Mouse (Mus musculus) limb, embryonic 14.5 days (tissue): ENCODE results near the gene Olfr457. TPM values are rescaled to one million over a fixed set of nuclear protein-coding genes. Genes with fewer than 3 reads are reported as not detected.
A peak's percentile ranks its signal among the peaks of the same experiment; 100 is the strongest.

Experiments used
- ATAC-seq: fragments of 200-750 bp; cut with Nextera tagmentation; 2 replicates; pipeline ENCODE4 v1.8.0; 2017; ENCODE audit warnings: low read depth, moderate number of reproducible peaks, moderate TSS enrichment; ENCODE audit not compliant: low FRiP score
- DNase-seq: peaks from one replicate; pipeline ENCODE4 v3.0.0-alpha.2; 2015; ENCODE audit warnings: low spot score
- H3K27ac ChIP-seq: fragments of 300-500 bp; sonication (generic); replicated peaks from 2 replicates; pipeline ENCODE4 v1.5.1; 2014; ENCODE audit warnings: low read depth, mild to moderate bottlenecking, low read length, moderate library complexity, mixed read lengths
- H3K27me3 ChIP-seq: fragments of 300-500 bp; sonication (generic); 2 replicates; pipeline ENCODE4 v1.6.1; 2014; ENCODE audit warnings: low read length, mixed read lengths; ENCODE audit not compliant: control insufficient read depth, insufficient read depth
- H3K36me3 ChIP-seq: fragments of 300-500 bp; sonication (generic); 2 replicates; pipeline ENCODE4 v1.6.1; 2014; ENCODE audit warnings: mild to moderate bottlenecking, low read length, moderate library complexity, mixed read lengths; ENCODE audit not compliant: control insufficient read depth, insufficient read depth
- H3K4me1 ChIP-seq: fragments of 300-500 bp; sonication (generic); 2 replicates; pipeline ENCODE4 v1.6.1; 2014; ENCODE audit warnings: antibody characterized with exemption, low read length, mixed read lengths; ENCODE audit not compliant: control insufficient read depth, insufficient read depth
- H3K4me2 ChIP-seq: fragments of 300-500 bp; sonication (generic); replicated peaks from 2 replicates; pipeline ENCODE4 v1.6.1; 2014; ENCODE audit warnings: low read depth, mild to moderate bottlenecking, low read length, moderate library complexity; ENCODE audit not compliant: severe bottlenecking
- H3K4me3 ChIP-seq: fragments of 300-500 bp; sonication (generic); replicated peaks from 2 replicates; pipeline ENCODE4 v1.5.1; 2014; ENCODE audit warnings: low read length
- H3K9ac ChIP-seq: fragments of 300-500 bp; sonication (generic); 2 replicates; pipeline ENCODE4 v1.6.1; 2014; ENCODE audit warnings: mild to moderate bottlenecking, low read depth, low read length, moderate library complexity; ENCODE audit not compliant: severe bottlenecking
- H3K9me3 ChIP-seq: fragments of 300-500 bp; sonication (generic); 2 replicates; pipeline ENCODE4 v1.6.1; 2016; ENCODE audit warnings: low read length; ENCODE audit not compliant: control insufficient read depth
- POLR2A ChIP-seq: fragments of 200-500 bp; IDR thresholded peaks from 2 replicates; pipeline ENCODE4 v1.8.0; 2012; ENCODE audit warnings: inconsistent platforms, mild to moderate bottlenecking, moderate library complexity, borderline replicate concordance; ENCODE audit not compliant: insufficient read depth, insufficient read length; ENCODE audit errors: extremely low read depth
- WGBS: fragments of 180-500 bp; shearing (Covaris S2); extraction: QIAGEN DNeasy Blood & Tissue Kit; methylation state at CpG from one replicate; pipeline ENCODE4 v1.1.7; 2014; 5-methylcytosine and 5-hydroxymethylcytosine counted together
- polyA plus RNA-seq, 2 experiments: library from polyadenylated mRNA; depleted of rRNA in 1 of 2; stranded (reverse) in 1 of 2; unstranded in 1 of 2; fragments of >200 nt; fragmentation: Nextera tagmentation in 1 of 2; extraction: Ambion mirVana in 1 of 2; gene quantifications; 2 replicates each; pipeline versions ENCODE4 v1.2.1 to v1.2.3; 2012 to 2014

The Olfr457 gene
- polyA plus RNA-seq (2012; rRNA removed) (not detected in 2 replicates), polyA plus RNA-seq (2014; fragmentation: Nextera tagmentation; extraction: Ambion mirVana) (0.07 TPM in 1 of 2 replicates, not detected in the other)

DNA sequence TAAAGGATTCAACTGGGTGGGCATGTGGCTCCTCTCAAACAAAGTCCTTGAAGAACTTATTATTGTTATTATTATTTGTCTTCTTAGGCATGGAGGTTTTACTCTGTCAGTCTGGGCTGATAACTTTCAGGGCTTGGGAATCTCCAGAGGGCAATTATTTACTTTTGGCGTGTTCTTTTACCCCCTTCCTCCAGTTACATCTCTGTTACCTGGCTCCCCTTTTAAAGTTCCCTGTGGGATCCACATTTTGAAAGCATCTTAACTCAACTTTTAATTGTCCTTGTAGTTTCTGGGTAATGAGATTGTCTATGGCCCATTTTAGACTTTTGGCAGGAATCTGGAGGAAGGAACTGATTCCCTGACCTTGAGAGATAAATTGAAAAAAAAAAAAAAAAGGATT is at the start of gene Olfr457:
TSS of gene Olfr457 (minus strand) at position 101 of the 400 bp plus-strand sequence.
- H3K9me3 ChIP-seq, result no peaks in the 10 kb centered on the region
- no peak for DNase-seq
- no peaks in the 10 kb centered on the region for H3K36me3 ChIP-seq
- H3K27ac ChIP-seq, result no peak within 1 kb of the TSS
- TF ChIP-seq POLR2A, result no peak
- H3K4me2 ChIP-seq, result no peak within 1 kb of the TSS
- no peaks in the 10 kb centered on the region for H3K27me3 ChIP-seq
- H3K9ac ChIP-seq, result no peak within 1 kb of the TSS
- WGBS, result 66% methylated on average over 1 of the region's 1 CpGs
- H3K4me1 ChIP-seq, result no peaks in the 10 kb centered on the region
- ATAC-seq, result no peak
- no peak within 1 kb of the TSS for H3K4me3 ChIP-seq

DNA sequence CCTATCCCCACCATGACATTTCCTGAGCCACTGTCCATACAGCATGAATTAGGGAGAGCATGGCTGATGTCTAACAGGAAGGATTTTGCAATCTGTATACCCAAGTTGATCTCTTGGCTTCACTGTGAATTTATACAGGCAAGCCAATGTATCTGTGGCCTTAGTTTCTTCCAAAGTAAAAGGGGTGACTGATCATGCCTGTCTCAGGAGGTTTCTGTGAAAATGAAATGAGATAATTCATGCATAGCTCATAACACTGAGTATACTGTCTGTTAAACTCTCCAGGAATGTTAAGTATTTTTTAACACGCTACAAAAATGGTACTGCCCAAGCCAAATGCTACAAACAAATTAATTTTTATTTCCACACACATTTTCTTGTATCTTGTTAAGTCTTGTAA is 37.3 kb upstream of the Olfr457 start:
- no peaks in the 10 kb centered on the region for H3K4me1 ChIP-seq
- H3K27me3 ChIP-seq, result no peaks in the 10 kb centered on the region
- DNase-seq (no peak), ATAC-seq (no peak)
- H3K36me3 ChIP-seq, result no peaks in the 10 kb centered on the region
- H3K4me2 ChIP-seq, result no peak overlapping the region
- WGBS, result 54% methylated on average over 1 of the region's 1 CpGs
- TF ChIP-seq POLR2A, result no peak
- no peaks in the 10 kb centered on the region for H3K9me3 ChIP-seq
- H3K9ac ChIP-seq, result no peak overlapping the region
- no peak overlapping the region for H3K27ac ChIP-seq
- no peak overlapping the region for H3K4me3 ChIP-seq

- H3K27me3 ChIP-seq, result no peaks in the 10 kb centered on the region
- no peak for TF ChIP-seq POLR2A
- no peaks in the 10 kb centered on the region for H3K36me3 ChIP-seq
- no peak overlapping the region for H3K4me3 ChIP-seq
- DNase-seq (no peak), ATAC-seq (no peak)
- H3K9me3 ChIP-seq, result no peaks in the 10 kb centered on the region
- no peak overlapping the region for H3K27ac ChIP-seq
- H3K9ac ChIP-seq, result no peak overlapping the region
- H3K4me2 ChIP-seq, result no peak overlapping the region
- H3K4me1 ChIP-seq, result no peaks in the 10 kb centered on the region
Measured at GRCm38 (mm10) chr6:42509311-42509710, 33.2 kb upstream of the Olfr457 start.

- peak; percentile 11 for DNase-seq
- 85% methylated on average over 2 of the region's 2 CpGs for WGBS
- H3K27ac ChIP-seq, result no peak overlapping the region
Measured at GRCm38 (mm10) chr6:42503478-42503877, 27.3 kb upstream of the Olfr457 start.

DNA sequence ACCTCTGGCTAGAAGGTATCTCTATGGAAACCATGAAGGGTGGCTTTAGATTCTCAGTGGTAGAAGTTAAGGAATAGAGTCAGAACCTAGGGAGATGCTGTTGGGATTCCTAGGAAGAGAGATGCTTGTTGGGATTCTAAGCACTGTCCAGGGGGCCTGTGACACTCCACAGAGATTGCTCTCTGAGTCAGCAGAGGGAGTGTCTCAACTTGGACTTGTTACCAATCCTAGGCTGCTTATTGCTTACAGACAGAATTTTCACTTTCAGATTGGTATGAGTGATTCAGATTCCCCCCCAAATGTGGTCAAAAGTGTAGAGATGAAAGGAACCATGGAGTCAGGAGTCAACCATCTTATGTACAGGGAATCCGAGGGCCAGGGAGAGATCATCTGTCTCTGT is 13.6 kb upstream of the Olfr457 start:
- no peak overlapping the region for H3K4me2 ChIP-seq
- no peak overlapping the region for H3K9ac ChIP-seq
- H3K4me3 ChIP-seq, result no peak overlapping the region
- TF ChIP-seq POLR2A, result no peak
- no peaks in the 10 kb centered on the region for H3K36me3 ChIP-seq
- no peaks in the 10 kb centered on the region for H3K4me1 ChIP-seq
- no peak overlapping the region for H3K27ac ChIP-seq
- DNase-seq (no peak), ATAC-seq (no peak)
- 67% methylated on average over 1 of the region's 1 CpGs for WGBS
- no peaks in the 10 kb centered on the region for H3K27me3 ChIP-seq
- no peaks in the 10 kb centered on the region for H3K9me3 ChIP-seq

More at GRCm38 (mm10) chr6:42503478-42503877, 27.3 kb upstream of the Olfr457 start:
- Histone ChIP-seq H3K4me2 (no peak overlapping the region), H3K4me3 (no peak overlapping the region), H3K9me3 (no peaks in the 10 kb centered on the region), H3K9ac (no peak overlapping the region), H3K36me3 (no peaks in the 10 kb centered on the region), H3K27me3 (no peaks in the 10 kb centered on the region), H3K4me1 (no peaks in the 10 kb centered on the region)
- TF ChIP-seq POLR2A, result no peak
- ATAC-seq, result no peak

GRCm38 (mm10) chr6:42487114-42487513 is 11.0 kb upstream of the Olfr457 start, which contains the start of gene Olfr456:
TSS of gene Olfr456 (minus strand) at chr6:42487214.
- Histone ChIP-seq H3K36me3 (no peaks in the 10 kb centered on the region), H3K27ac (no peak within 1 kb of the TSS), H3K4me1 (no peaks in the 10 kb centered on the region), H3K4me2 (no peak within 1 kb of the TSS), H3K9me3 (no peaks in the 10 kb centered on the region), H3K9ac (no peak within 1 kb of the TSS), H3K27me3 (no peaks in the 10 kb centered on the region), H3K4me3 (no peak within 1 kb of the TSS)
- DNase-seq (no peak), ATAC-seq (no peak)
- TF ChIP-seq POLR2A, result no peak
- 83% methylated on average over 1 of the region's 1 CpGs for WGBS
